In the genomic region with DNA sequence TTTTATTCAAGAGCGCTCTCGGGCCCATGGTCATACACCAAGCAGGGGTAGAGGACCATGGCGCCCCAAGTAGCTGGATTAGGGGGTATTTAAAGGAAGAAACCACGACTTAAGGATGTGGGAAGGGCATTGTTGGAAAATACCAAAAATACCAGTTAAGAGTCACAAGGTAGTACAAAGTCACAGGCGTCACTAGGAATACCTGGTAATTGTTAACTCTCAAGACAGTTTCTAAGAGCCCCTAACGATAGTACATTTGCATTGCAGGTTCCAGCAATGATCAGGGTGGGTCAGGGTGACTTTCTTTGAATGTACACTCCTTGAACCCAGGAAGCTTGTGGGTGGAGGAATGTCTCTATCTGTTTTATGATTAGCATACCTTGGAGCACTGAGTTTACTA, we compare ENCODE assay signal across 22 mouse cellular contexts. TPM values are rescaled to one million over a fixed set of nuclear protein-coding genes. Genes with fewer than 3 reads are reported as not detected.
"Had no signal": no experiment of that assay in that cellular context is flagged by ENCODE, and none has a peak within 500 bp of the region (broad histone marks: within the 10 kb centered on the region; RNA-seq: fewer than 3 reads in every experiment).

No protein-coding gene starts in this region.

RNA-seq across cellular contexts. Expression of a gene that starts 31.3 kb away (rescaled TPM):
- total RNA-seq: common myeloid progenitor, adult 5-6 weeks; forebrain, postnatal 0 days; gastrocnemius, adult 18-20 months; gastrocnemius, postnatal 25 days; gastrocnemius, postnatal 36 days; granulocyte monocyte progenitor cell, adult 5-6 weeks had no signal
- polyA plus RNA-seq: embryonic facial prominence, embryonic 10.5 days; embryonic facial prominence, embryonic 11.5 days; embryonic facial prominence, embryonic 12.5 days; embryonic facial prominence, embryonic 13.5 days; embryonic facial prominence, embryonic 14.5 days; erythroblast, embryonic 14.5 days; forebrain, embryonic 10.5 days; forebrain, embryonic 11.5 days; forebrain, embryonic 13.5 days; forebrain, embryonic 14.5 days; forebrain, embryonic 15.5 days; forebrain, embryonic 16.5 days; forebrain, postnatal 0 days; gonadal fat pad, adult 2 months; heart, embryonic 10.5 days; heart, embryonic 11.5 days; heart, embryonic 12.5 days had no signal
